ENCODE assay signal across 21 mouse cellular contexts in genomic region chr7:50193955-50194354, GRCm38 (mm10).
"Had no signal": no experiment of that assay in that cellular context is flagged by ENCODE, and none has a peak within 500 bp of the region (broad histone marks: within the 10 kb centered on the region; RNA-seq: fewer than 3 reads in every experiment).

No protein-coding gene starts in this region.

- DNase-seq: cerebellum, adult 8-10 months; cerebellum, adult 9-10 months; cerebellum, adult 9-11 months; cerebellum, postnatal 10 days; cerebellum, postnatal 14 days; cerebellum, postnatal 25 days; cerebellum, postnatal 36 days; embryo, embryonic 11 days; forebrain, postnatal 0 days; gastrocnemius, adult 2 months; gastrocnemius, postnatal 10 days; gastrocnemius, postnatal 14 days; gastrocnemius, postnatal 25 days; gastrocnemius, postnatal 36 days; heart, adult 11 months; heart, adult 18-20 months; heart, adult 2 months had no signal

- ATAC-seq: forebrain, embryonic 13.5 days; forebrain, embryonic 14.5 days; forebrain, embryonic 15.5 days; forebrain, embryonic 16.5 days; forebrain, postnatal 0 days had no signal
